Mouse (Mus musculus): ENCODE measurements at regions not wholly inside any gene's neighbourhood (a gene's known extent, or its start where the extent isn't known, plus 50 kb on each side); places are given as distances from the start of the nearest gene placed in this dataset.

GRCm38 (mm10) chr7:76121242-76121844, 108.3 kb upstream of the Agbl1 start:
- DNase-seq = no peak
- intact Hi-C loops (cut with DNase I; ENCODE audit: low total_unique reads) = no loop called here

GRCm38 (mm10) chr7:76127641-76128111, 102.0 kb upstream of the Agbl1 start:
- intact Hi-C loops (cut with DNase I; ENCODE audit: low total_unique reads) = no loop called here

GRCm38 (mm10) chr7:76142455-76142854, 87.2 kb upstream of the Agbl1 start:
- no peak for DNase-seq
- intact Hi-C loops (cut with DNase I; ENCODE audit: low total_unique reads) = no loop called here

More at GRCm38 (mm10) chr7:76127641-76128111, 102.0 kb upstream of the Agbl1 start:
- no peak for DNase-seq

GRCm38 (mm10) chr7:76146385-76146784, 83.3 kb upstream of the Agbl1 start:
- DNase-seq = no peak
- intact Hi-C loops (cut with DNase I; ENCODE audit: low total_unique reads) = no loop called here

GRCm38 (mm10) chr7:76156869-76157268, 72.8 kb upstream of the Agbl1 start:
- DNase-seq = no peak
- intact Hi-C loops (cut with DNase I; ENCODE audit: low total_unique reads) = no loop called here

GRCm38 (mm10) chr7:76164191-76164590, 65.5 kb upstream of the Agbl1 start:
- intact Hi-C loops (cut with DNase I; ENCODE audit: low total_unique reads) = no loop called here
- no peak for DNase-seq

GRCm38 (mm10) chr7:76164735-76165630, 64.7 kb upstream of the Agbl1 start:
- no peak for DNase-seq
- intact Hi-C loops (cut with DNase I; ENCODE audit: low total_unique reads) = no loop called here

GRCm38 (mm10) chr7:76170481-76170880, 59.2 kb upstream of the Agbl1 start:
- intact Hi-C loops (cut with DNase I; ENCODE audit: low total_unique reads) = no loop called here

GRCm38 (mm10) chr7:76176235-76176634, 53.5 kb upstream of the Agbl1 start:
- DNase-seq = no peak
- intact Hi-C loops (cut with DNase I; ENCODE audit: low total_unique reads) = no loop called here

More at GRCm38 (mm10) chr7:76170481-76170880, 59.2 kb upstream of the Agbl1 start:
- no peak for DNase-seq

- intact Hi-C loops (cut with DNase I; ENCODE audit: low total_unique reads) = no loop called here
- DNase-seq = no peak
Measured at GRCm38 (mm10) chr7:76177420-76177819, 52.3 kb upstream of the Agbl1 start.
